Mouse (Mus musculus) bone marrow, adult 2 months (tissue): ENCODE measurements around the gene Spout1. TPM values are rescaled to one million over a fixed set of nuclear protein-coding genes. Genes with fewer than 3 reads are reported as not detected.
"Not testable (repeated sequence)": the region's sequence is repeated elsewhere in the genome, so short reads cannot be mapped to it uniquely, and the experiment has no call there.

Experiments used
- H3K27ac ChIP-seq: fragments of 200-500 bp; 2 replicates; pipeline ENCODE4 v1.5.1; 2012; ENCODE audit warnings: low read depth, mild to moderate bottlenecking, control low read depth, inconsistent platforms, low read length; ENCODE audit not compliant: control insufficient read depth, poor library complexity, insufficient read depth
- H3K4me1 ChIP-seq: fragments of 200-500 bp; 2 replicates; pipeline ENCODE4 v1.6.1; 2011; ENCODE audit warnings: low read length; ENCODE audit not compliant: control insufficient read depth, insufficient read depth
- H3K4me3 ChIP-seq: fragments of 200-500 bp; replicated peaks from 2 replicates; pipeline ENCODE3; 2011; ENCODE audit warnings: mild to moderate bottlenecking, low read depth, low read length, control low read depth; ENCODE audit not compliant: control insufficient read depth
- CTCF ChIP-seq: fragments of 200-500 bp; IDR thresholded peaks from 2 replicates; pipeline ENCODE4 v1.5.1; 2011; ENCODE audit warnings: low read length, control low read depth; ENCODE audit not compliant: control insufficient read depth, insufficient read depth
- POLR2A ChIP-seq: fragments of 200-500 bp; IDR thresholded peaks from 2 replicates; pipeline ENCODE4 v1.6.1; 2011; ENCODE audit warnings: low read depth, mild to moderate bottlenecking, control low read depth, low read length, borderline replicate concordance; ENCODE audit not compliant: control insufficient read depth
- WGBS: fragments of 180-500 bp; shearing (Covaris S2); methylation state at CpG from one replicate; pipeline ENCODE4 v1.1.7; 2018; 5-methylcytosine and 5-hydroxymethylcytosine counted together
- polyA plus RNA-seq: library from polyadenylated mRNA; stranded (reverse); fragments of >200 nt; gene quantifications from 2 replicates; pipeline ENCODE4 v1.2.4, GENCODE M21; 2011; ENCODE audit warnings: low replicate concordance; ENCODE audit not compliant: missing spikeins, insufficient read depth, insufficient read length

Gene Spout1
- polyA plus RNA-seq, 1 experiment, result 24.6 TPM

- WGBS, result 82% methylated on average over 4 of the region's 4 CpGs
- Histone ChIP-seq H3K27ac (no peak overlapping the region), H3K4me1 (no peaks in the 10 kb centered on the region), H3K4me3 (no peak overlapping the region)
- no peak for TF ChIP-seq CTCF
- TF ChIP-seq POLR2A, result no peak
These were observed 30.8 kb downstream of the Spout1 start for GRCm38 (mm10) chr2:30147466-30147865.

- H3K27ac ChIP-seq, result no peak overlapping the region
- 96% methylated on average over 4 of the region's 4 CpGs for WGBS
- no peak overlapping the region for H3K4me3 ChIP-seq
- no peaks in the 10 kb centered on the region for H3K4me1 ChIP-seq
- TF ChIP-seq CTCF, result no peak
- TF ChIP-seq POLR2A, result no peak
These were observed 33.8 kb downstream of the Spout1 start for GRCm38 (mm10) chr2:30144436-30144835.

GRCm38 (mm10) chr2:30140021-30140420, 38.2 kb downstream of the Spout1 start:
- H3K4me1 ChIP-seq, H3K4me3 ChIP-seq: not testable (repeated sequence)
- WGBS, result 91% methylated on average over 4 of the region's 4 CpGs

GRCm38 (mm10) chr2:30136458-30136857, 41.8 kb downstream of the Spout1 start:
- H3K27ac ChIP-seq, result no peak overlapping the region
- no peak for TF ChIP-seq POLR2A
- no peak for TF ChIP-seq CTCF
- H3K4me1 ChIP-seq, result no peaks in the 10 kb centered on the region; the same call in 1 of the 2 replicates
- WGBS, result 78% methylated on average over 10 of the region's 10 CpGs
- no peak overlapping the region for H3K4me3 ChIP-seq

More at GRCm38 (mm10) chr2:30140021-30140420, 38.2 kb downstream of the Spout1 start:
- H3K27ac ChIP-seq, result not testable (repeated sequence)

- Histone ChIP-seq H3K4me1 (no peaks in the 10 kb centered on the region; the same call in 1 of the 2 replicates), H3K27ac (peak overlapping the region; percentile 63), H3K4me3 (peak overlapping the region; percentile 11)
- TF ChIP-seq CTCF, result no peak
- TF ChIP-seq POLR2A, result no peak
- 20% methylated on average over 10 of the region's 10 CpGs for WGBS
These were observed 43.2 kb downstream of the Spout1 start for GRCm38 (mm10) chr2:30134928-30135620.

- peak overlapping the region; percentile 68; the same call in 1 of the 2 replicates for H3K27ac ChIP-seq
- H3K4me3 ChIP-seq, result peak overlapping the region; percentile 90
- no peaks in the 10 kb centered on the region; the same call in 1 of the 2 replicates for H3K4me1 ChIP-seq
- 2% methylated on average over 6 of the region's 6 CpGs for WGBS
- no peak for TF ChIP-seq CTCF
- no peak for TF ChIP-seq POLR2A
These were observed 43.9 kb downstream of the Spout1 start for GRCm38 (mm10) chr2:30134378-30134711.

GRCm38 (mm10) chr2:30133613-30134377, 44.5 kb downstream of the Spout1 start, which contains the start of gene Tbc1d13:
Gene Tbc1d13 (plus strand): TSS chr2:30133746.
- under 1% methylated on average over 46 of the region's 46 CpGs for WGBS
- TF ChIP-seq POLR2A, result peak; percentile 90
- no peak for TF ChIP-seq CTCF
- no peaks in the 10 kb centered on the region; the same call in 1 of the 2 replicates for H3K4me1 ChIP-seq
- peak within 1 kb of the TSS; percentile 68 for H3K27ac ChIP-seq
- peak within 1 kb of the TSS; percentile 90 for H3K4me3 ChIP-seq

- peak overlapping the region; percentile 46 for H3K27ac ChIP-seq
- WGBS, result 36% methylated on average over 16 of the region's 16 CpGs
- H3K4me1 ChIP-seq, result no peaks in the 10 kb centered on the region; the same call in 1 of the 2 replicates
- TF ChIP-seq POLR2A (no peak), CTCF (no peak)
- H3K4me3 ChIP-seq, result peak overlapping the region; percentile 64
These were observed 45.3 kb downstream of the Spout1 start for GRCm38 (mm10) chr2:30132801-30133612.

GRCm38 (mm10) chr2:30131240-30131639, 47.0 kb downstream of the Spout1 start:
- not testable (repeated sequence) for H3K4me1 ChIP-seq, H3K4me3 ChIP-seq, H3K27ac ChIP-seq
- WGBS, result 56% methylated on average over 5 of the region's 5 CpGs
